Mouse (Mus musculus): ENCODE results near the gene Lclat1. TPM values are rescaled to one million over a fixed set of nuclear protein-coding genes. Genes with fewer than 3 reads are reported as not detected.
A peak's percentile ranks its signal among the peaks of the same experiment; 100 is the strongest.

The Lclat1 gene
- polyA plus RNA-seq, 1 experiment from 2014 or later, result 3.4 TPM

DNA sequence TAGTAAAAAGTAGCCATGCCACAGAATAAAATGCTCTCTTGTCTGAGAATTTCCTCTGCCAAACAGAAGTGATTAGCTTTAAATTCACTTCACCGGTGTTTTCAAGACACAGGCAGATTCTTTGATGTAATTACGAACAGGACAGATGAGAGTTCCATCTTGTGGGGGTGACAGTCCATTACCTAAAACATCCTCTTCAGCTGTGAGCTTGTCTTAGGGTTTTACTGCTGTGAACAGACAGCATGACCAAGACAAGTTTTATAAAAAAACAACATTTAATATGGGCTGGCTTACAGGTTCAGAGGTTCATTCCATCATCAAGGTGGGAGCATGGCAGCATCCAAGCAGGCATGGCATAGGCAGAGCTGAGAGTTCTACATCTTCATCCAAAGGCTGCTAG lies 56.3 kb downstream of the Lclat1 start:
- Histone ChIP-seq H3K4me2 (ENCODE audit: low read depth, low read length) (no peak overlapping the region), H3K4me1 (ENCODE audit: control insufficient read depth, low read depth, low read length) (no peaks in the 10 kb centered on the region), H3K9ac (ENCODE audit: low read depth, low read length) (no peak overlapping the region), H3K27ac (ENCODE audit: low read length) (no peak overlapping the region), H3K4me3 (ENCODE audit: low read depth, low read length) (no peak overlapping the region), H3K36me3 (ENCODE audit: control insufficient read depth, insufficient read depth) (no peaks in the 10 kb centered on the region), H3K9me3 (replicated peaks; ENCODE audit: control insufficient read depth, low read length) (no peaks in the 10 kb centered on the region), H3K27me3 (ENCODE audit: control insufficient read depth, insufficient read depth, low read depth, low read length) (no peaks in the 10 kb centered on the region)
- ATAC-seq (ENCODE audit: low read depth), result no peak
- 73% methylated on average over 2 of the region's 2 CpGs for WGBS (ENCODE audit: insufficient replicate concordance)

GRCm38 (mm10) chr17:73169461-73169860 lies 61.7 kb downstream of the Lclat1 start:
- Histone ChIP-seq H3K27me3 (ENCODE audit: control insufficient read depth, insufficient read depth, low read depth, low read length) (no peaks in the 10 kb centered on the region), H3K9me3 (replicated peaks; ENCODE audit: control insufficient read depth, low read length) (no peaks in the 10 kb centered on the region), H3K4me2 (ENCODE audit: low read depth, low read length) (no peak overlapping the region), H3K36me3 (ENCODE audit: control insufficient read depth, insufficient read depth) (no peaks in the 10 kb centered on the region), H3K4me3 (ENCODE audit: low read depth, low read length) (no peak overlapping the region), H3K9ac (ENCODE audit: low read depth, low read length) (no peak overlapping the region), H3K27ac (ENCODE audit: low read length) (no peak overlapping the region), H3K4me1 (ENCODE audit: control insufficient read depth, low read depth, low read length) (no peaks in the 10 kb centered on the region)
- 88% methylated on average over 7 of the region's 7 CpGs for WGBS (ENCODE audit: insufficient replicate concordance)
- no peak for ATAC-seq (ENCODE audit: low read depth)

DNA sequence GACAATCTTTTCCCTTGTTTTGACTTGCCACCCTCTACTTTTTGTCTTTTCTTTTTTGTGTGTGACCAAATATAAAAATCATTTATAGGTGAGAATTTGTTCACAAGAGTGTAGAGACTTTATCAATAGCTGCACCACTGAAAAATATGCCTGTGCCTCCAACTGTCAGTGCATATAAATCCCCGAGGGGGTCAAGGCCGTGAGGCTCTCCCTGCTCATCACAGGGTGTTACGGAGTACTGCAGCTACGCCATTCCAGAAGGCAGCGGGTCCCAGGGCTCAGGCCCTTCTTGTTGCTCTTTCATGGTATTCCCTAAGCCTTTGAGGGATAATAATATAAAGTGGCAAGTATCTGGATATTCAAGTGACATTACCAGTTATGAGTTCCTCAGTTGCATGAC lies 62.4 kb downstream of the Lclat1 start:
- no peak overlapping the region for H3K4me2 ChIP-seq (ENCODE audit: low read depth, low read length)
- 83% methylated on average over 5 of the region's 5 CpGs for WGBS (ENCODE audit: insufficient replicate concordance)
- H3K4me1 ChIP-seq (ENCODE audit: control insufficient read depth, low read depth, low read length), result no peaks in the 10 kb centered on the region
- H3K27ac ChIP-seq (ENCODE audit: low read length), result no peak overlapping the region
- no peak overlapping the region for H3K4me3 ChIP-seq (ENCODE audit: low read depth, low read length)
- H3K27me3 ChIP-seq (ENCODE audit: control insufficient read depth, insufficient read depth, low read depth, low read length), result no peaks in the 10 kb centered on the region
- no peak overlapping the region for H3K9ac ChIP-seq (ENCODE audit: low read depth, low read length)
- no peak for ATAC-seq (ENCODE audit: low read depth)
- H3K36me3 ChIP-seq (ENCODE audit: control insufficient read depth, insufficient read depth), result no peaks in the 10 kb centered on the region
- no peaks in the 10 kb centered on the region for H3K9me3 ChIP-seq (replicated peaks; ENCODE audit: control insufficient read depth, low read length)

- Histone ChIP-seq H3K36me3 (ENCODE audit: control insufficient read depth, insufficient read depth) (no peaks in the 10 kb centered on the region), H3K27ac (ENCODE audit: low read length) (no peak overlapping the region), H3K4me2 (ENCODE audit: low read depth, low read length) (no peak overlapping the region), H3K4me1 (ENCODE audit: control insufficient read depth, low read depth, low read length) (no peaks in the 10 kb centered on the region), H3K9me3 (replicated peaks; ENCODE audit: control insufficient read depth, low read length) (no peaks in the 10 kb centered on the region), H3K27me3 (ENCODE audit: control insufficient read depth, insufficient read depth, low read depth, low read length) (no peaks in the 10 kb centered on the region), H3K4me3 (ENCODE audit: low read depth, low read length) (no peak overlapping the region), H3K9ac (ENCODE audit: low read depth, low read length) (no peak overlapping the region)
- WGBS (ENCODE audit: insufficient replicate concordance), result 48% methylated on average over 5 of the region's 5 CpGs
- ATAC-seq (ENCODE audit: low read depth), result peak; percentile 27; the same call in 1 of the 2 replicates
Observed at GRCm38 (mm10) chr17:73174083-73174562, 66.3 kb downstream of the Lclat1 start.

- Histone ChIP-seq H3K9ac (ENCODE audit: low read depth, low read length) (no peak overlapping the region), H3K9me3 (replicated peaks; ENCODE audit: control insufficient read depth, low read length) (no peaks in the 10 kb centered on the region), H3K27ac (ENCODE audit: low read length) (no peak overlapping the region), H3K4me1 (ENCODE audit: control insufficient read depth, low read depth, low read length) (no peaks in the 10 kb centered on the region), H3K4me2 (ENCODE audit: low read depth, low read length) (no peak overlapping the region), H3K27me3 (ENCODE audit: control insufficient read depth, insufficient read depth, low read depth, low read length) (no peaks in the 10 kb centered on the region), H3K36me3 (ENCODE audit: control insufficient read depth, insufficient read depth) (no peaks in the 10 kb centered on the region), H3K4me3 (ENCODE audit: low read depth, low read length) (no peak overlapping the region)
- no peak for ATAC-seq (ENCODE audit: low read depth)
- WGBS (ENCODE audit: insufficient replicate concordance), result 54% methylated on average over 5 of the region's 5 CpGs
Observed at GRCm38 (mm10) chr17:73175720-73176119, 67.9 kb downstream of the Lclat1 start.

GRCm38 (mm10) chr17:73177079-73177478 lies 69.3 kb downstream of the Lclat1 start:
- Histone ChIP-seq H3K27me3 (ENCODE audit: control insufficient read depth, insufficient read depth, low read depth, low read length) (no peaks in the 10 kb centered on the region), H3K9ac (ENCODE audit: low read depth, low read length) (no peak overlapping the region), H3K27ac (ENCODE audit: low read length) (no peak overlapping the region), H3K9me3 (replicated peaks; ENCODE audit: control insufficient read depth, low read length) (no peaks in the 10 kb centered on the region), H3K4me1 (ENCODE audit: control insufficient read depth, low read depth, low read length) (no peaks in the 10 kb centered on the region), H3K36me3 (ENCODE audit: control insufficient read depth, insufficient read depth) (no peaks in the 10 kb centered on the region), H3K4me3 (ENCODE audit: low read depth, low read length) (no peak overlapping the region), H3K4me2 (ENCODE audit: low read depth, low read length) (no peak overlapping the region)
- no peak for ATAC-seq (ENCODE audit: low read depth)
- 76% methylated on average over 4 of the region's 4 CpGs for WGBS (ENCODE audit: insufficient replicate concordance)

GRCm38 (mm10) chr17:73186929-73187328 lies 79.1 kb downstream of the Lclat1 start:
- Histone ChIP-seq H3K9me3 (replicated peaks; ENCODE audit: control insufficient read depth, low read length) (no peaks in the 10 kb centered on the region), H3K4me1 (ENCODE audit: control insufficient read depth, low read depth, low read length) (no peaks in the 10 kb centered on the region), H3K27me3 (ENCODE audit: control insufficient read depth, insufficient read depth, low read depth, low read length) (no peaks in the 10 kb centered on the region), H3K4me3 (ENCODE audit: low read depth, low read length) (no peak overlapping the region), H3K36me3 (ENCODE audit: control insufficient read depth, insufficient read depth) (no peaks in the 10 kb centered on the region), H3K9ac (ENCODE audit: low read depth, low read length) (no peak overlapping the region), H3K27ac (ENCODE audit: low read length) (peak overlapping the region; percentile 18; the same call in 1 of the 2 replicates), H3K4me2 (ENCODE audit: low read depth, low read length) (no peak overlapping the region)
- WGBS (ENCODE audit: insufficient replicate concordance), result 69% methylated on average over 5 of the region's 5 CpGs
- peak; percentile 78 for ATAC-seq (ENCODE audit: low read depth)

DNA sequence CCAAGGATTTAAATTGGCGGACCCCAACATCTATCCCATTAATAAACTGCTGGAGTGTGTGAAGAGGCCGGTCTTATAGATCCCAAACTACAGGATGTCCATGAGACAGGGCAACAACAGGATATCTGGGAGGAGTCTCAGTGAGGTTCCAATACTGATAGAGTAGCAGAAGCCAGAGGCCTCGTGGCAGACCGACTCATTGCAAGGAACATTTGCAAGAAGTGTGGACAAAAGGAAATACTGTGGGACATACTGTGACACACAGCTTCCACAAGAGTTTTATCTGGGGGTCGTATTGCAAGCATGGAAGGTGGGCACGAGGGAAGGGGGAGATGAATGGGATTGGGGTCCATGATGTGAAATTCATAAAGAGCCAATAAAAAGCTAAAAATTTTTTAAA lies 86.4 kb downstream of the Lclat1 start:
- Histone ChIP-seq H3K27ac (ENCODE audit: low read length) (no peak overlapping the region), H3K4me2 (ENCODE audit: low read depth, low read length) (no peak overlapping the region), H3K9ac (ENCODE audit: low read depth, low read length) (no peak overlapping the region), H3K36me3 (ENCODE audit: control insufficient read depth, insufficient read depth) (no peaks in the 10 kb centered on the region), H3K4me1 (ENCODE audit: control insufficient read depth, low read depth, low read length) (no peaks in the 10 kb centered on the region), H3K9me3 (replicated peaks; ENCODE audit: control insufficient read depth, low read length) (no peaks in the 10 kb centered on the region), H3K4me3 (ENCODE audit: low read depth, low read length) (no peak overlapping the region), H3K27me3 (ENCODE audit: control insufficient read depth, insufficient read depth, low read depth, low read length) (no peaks in the 10 kb centered on the region)
- no peak for ATAC-seq (ENCODE audit: low read depth)
- WGBS (ENCODE audit: insufficient replicate concordance), result 58% methylated on average over 6 of the region's 6 CpGs

GRCm38 (mm10) chr17:73194575-73194974 lies 86.8 kb downstream of the Lclat1 start:
- Histone ChIP-seq H3K9ac (ENCODE audit: low read depth, low read length) (no peak overlapping the region), H3K4me3 (ENCODE audit: low read depth, low read length) (no peak overlapping the region), H3K4me2 (ENCODE audit: low read depth, low read length) (no peak overlapping the region), H3K27me3 (ENCODE audit: control insufficient read depth, insufficient read depth, low read depth, low read length) (no peaks in the 10 kb centered on the region), H3K27ac (ENCODE audit: low read length) (no peak overlapping the region), H3K9me3 (replicated peaks; ENCODE audit: control insufficient read depth, low read length) (no peaks in the 10 kb centered on the region), H3K36me3 (ENCODE audit: control insufficient read depth, insufficient read depth) (no peaks in the 10 kb centered on the region), H3K4me1 (ENCODE audit: control insufficient read depth, low read depth, low read length) (no peaks in the 10 kb centered on the region)
- 76% methylated on average over 6 of the region's 6 CpGs for WGBS (ENCODE audit: insufficient replicate concordance)
- ATAC-seq (ENCODE audit: low read depth), result no peak

Measured in liver, embryonic 16.5 days (tissue).